Mouse (Mus musculus) heart, embryonic 14.5 days (tissue): Measurements from ENCODE around the gene Rnf220. TPM values are rescaled to one million over a fixed set of nuclear protein-coding genes. Genes with fewer than 3 reads are reported as not detected.
A peak's percentile ranks its signal among the peaks of the same experiment; 100 is the strongest.

ENCODE experiments used
- ATAC-seq: fragments of 200-750 bp; cut with Nextera tagmentation; 2 replicates; pipeline ENCODE4 v1.8.0; 2017; ENCODE audit warnings: low read depth, moderate TSS enrichment; ENCODE audit not compliant: insufficient number of reproducible peaks, insufficient read depth, low FRiP score
- H3K27ac ChIP-seq, 2 experiments: fragments of 200-500 bp in 1 of 2; fragments of 300-500 bp in 1 of 2; sonication (generic) in 1 of 2; replicated peaks in 1 of 2; 2 replicates each; pipeline ENCODE4 v1.5.1; 2012 to 2014; ENCODE audit warnings: low read depth in 2 of 2, low read length in 2 of 2, control low read depth in 1 of 2, mild to moderate bottlenecking in 1 of 2, mixed read lengths in 1 of 2; ENCODE audit not compliant: control insufficient read depth in 1 of 2, insufficient read depth in 1 of 2
- H3K27me3 ChIP-seq: fragments of 300-500 bp; sonication (generic); 2 replicates; pipeline ENCODE4 v1.6.1; 2014; ENCODE audit warnings: mild to moderate bottlenecking, low read length, control low read depth; ENCODE audit not compliant: control insufficient read depth, insufficient read depth
- H3K36me3 ChIP-seq: fragments of 300-500 bp; sonication (generic); 2 replicates; pipeline ENCODE4 v1.6.1; 2014; ENCODE audit warnings: mild to moderate bottlenecking, control low read depth, low read length, mixed read lengths; ENCODE audit not compliant: control insufficient read depth, insufficient read depth
- H3K4me1 ChIP-seq, 2 experiments: fragments of 200-500 bp in 1 of 2; fragments of 300-500 bp in 1 of 2; sonication (generic) in 1 of 2; 2 replicates each; pipeline ENCODE4 v1.6.1; 2012 to 2014; ENCODE audit warnings: low read length in 2 of 2, control low read depth in 1 of 2, mixed read lengths in 1 of 2; ENCODE audit not compliant: control insufficient read depth in 2 of 2, insufficient read depth in 2 of 2
- H3K4me2 ChIP-seq: fragments of 300-500 bp; sonication (generic); 2 replicates; pipeline ENCODE4 v1.6.1; 2014; ENCODE audit warnings: mild to moderate bottlenecking, low read length
- H3K4me3 ChIP-seq, 2 experiments: fragments of 200-500 bp in 1 of 2; fragments of 300-500 bp in 1 of 2; sonication (generic) in 1 of 2; 2 replicates each; pipeline ENCODE4 v1.5.1; 2012 to 2014; ENCODE audit warnings: low read length in 2 of 2, mild to moderate bottlenecking in 2 of 2, control low read depth in 1 of 2, low read depth in 1 of 2, moderate library complexity in 1 of 2; ENCODE audit not compliant: control insufficient read depth in 1 of 2, insufficient read depth in 1 of 2
- H3K9ac ChIP-seq: fragments of 300-500 bp; sonication (generic); 2 replicates; pipeline ENCODE4 v1.6.1; 2014; ENCODE audit warnings: mild to moderate bottlenecking, low read length
- H3K9me3 ChIP-seq: fragments of 300-500 bp; sonication (generic); 2 replicates; pipeline ENCODE4 v1.6.1; 2016; ENCODE audit warnings: low read length, control low read depth; ENCODE audit not compliant: control insufficient read depth
- WGBS: fragments of 180-500 bp; shearing (Covaris S2); extraction: QIAGEN DNeasy Blood & Tissue Kit; methylation state at CpG from one replicate; pipeline ENCODE4 v1.1.7; 2014; 5-methylcytosine and 5-hydroxymethylcytosine counted together
- polyA plus RNA-seq: library from polyadenylated mRNA; unstranded; fragments of >200 nt; fragmentation: Nextera tagmentation; extraction: Ambion mirVana; gene quantifications from 2 replicates; pipeline ENCODE4 v1.2.1, GENCODE M21; 2014

Gene Rnf220
- polyA plus RNA-seq, 1 experiment from 2014 or later, result 36.4 TPM

GRCm38 (mm10) chr4:117321011-117321410 lies 175.8 kb downstream of the Rnf220 start:
- Histone ChIP-seq H3K9ac (no peak overlapping the region), H3K27me3 (peaks cover 52% of the 10 kb centered on the region), H3K9me3 (no peaks in the 10 kb centered on the region), H3K4me2 (no peak overlapping the region), H3K4me1 (peaks cover 0 to 5% of the 10 kb centered on the region in 2 experiments; a peak in 1 of 4 replicates), H3K36me3 (no peaks in the 10 kb centered on the region), H3K4me3 (no peak overlapping the region), H3K27ac (no peak overlapping the region)
- no peak for ATAC-seq
- 46% methylated on average over 5 of the region's 5 CpGs for WGBS

DNA sequence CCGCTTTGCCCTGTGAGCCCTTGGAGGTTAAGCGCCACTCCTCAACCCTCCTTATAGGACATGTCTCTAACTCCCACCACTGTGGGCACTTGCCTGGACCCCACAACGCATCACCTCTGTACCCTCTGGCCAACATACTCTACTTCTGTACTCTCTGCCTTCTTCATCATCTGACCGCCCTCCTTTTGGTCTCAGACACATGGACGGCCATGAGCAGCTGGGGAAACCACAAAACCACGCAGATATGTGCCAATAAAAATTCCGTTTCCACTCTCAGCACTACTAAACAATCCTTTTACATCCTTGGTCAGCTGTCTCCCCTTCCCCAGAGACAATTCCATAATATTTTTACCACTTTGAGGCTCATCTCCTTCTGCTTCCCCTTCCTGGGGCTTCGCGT lies 178.3 kb downstream of the Rnf220 start:
- Histone ChIP-seq H3K27me3 (peaks cover 77% of the 10 kb centered on the region), H3K9me3 (no peaks in the 10 kb centered on the region), H3K36me3 (no peaks in the 10 kb centered on the region), H3K9ac (no peak overlapping the region), H3K4me1 (peaks cover 0 to 5% of the 10 kb centered on the region in 2 experiments; a peak in 1 of 4 replicates), H3K27ac (no peak overlapping the region), H3K4me2 (no peak overlapping the region), H3K4me3 (no peak overlapping the region)
- ATAC-seq, result no peak
- 91% methylated on average over 9 of the region's 9 CpGs for WGBS

DNA sequence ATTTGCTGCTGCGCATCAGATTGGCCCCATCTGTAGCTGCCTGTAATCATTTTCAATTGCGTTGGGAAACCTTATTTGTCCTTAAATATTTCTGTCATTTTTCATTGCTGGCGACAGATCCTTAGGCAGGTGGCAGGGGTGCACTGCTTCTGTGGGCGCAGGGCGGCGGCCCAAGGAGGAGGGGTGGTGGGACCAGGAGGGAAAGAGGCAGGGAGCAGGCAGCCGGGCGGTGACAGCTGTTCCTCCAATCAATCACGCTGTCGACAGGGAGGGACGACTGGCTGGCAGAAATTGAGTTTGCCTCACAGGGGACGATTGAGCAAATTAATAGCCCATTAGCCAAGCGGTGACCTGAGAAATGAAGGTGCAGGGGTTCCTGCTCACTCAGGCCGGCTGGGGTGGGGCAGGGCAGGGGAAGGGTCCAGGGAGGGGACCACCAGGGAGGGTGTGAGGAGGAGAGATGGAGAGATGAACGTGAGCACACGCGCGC lies 179.1 kb downstream of the Rnf220 start:
- Histone ChIP-seq H3K27ac (no peak overlapping the region), H3K36me3 (no peaks in the 10 kb centered on the region), H3K4me1 (peaks cover 4 to 8% of the 10 kb centered on the region in 2 experiments; a peak in 3 of 4 replicates), H3K9me3 (no peaks in the 10 kb centered on the region), H3K27me3 (peaks cover 84% of the 10 kb centered on the region), H3K9ac (no peak overlapping the region), H3K4me2 (no peak overlapping the region), H3K4me3 (no peak overlapping the region)
- no peak for ATAC-seq
- 14% methylated on average over 18 of the region's 18 CpGs for WGBS

DNA sequence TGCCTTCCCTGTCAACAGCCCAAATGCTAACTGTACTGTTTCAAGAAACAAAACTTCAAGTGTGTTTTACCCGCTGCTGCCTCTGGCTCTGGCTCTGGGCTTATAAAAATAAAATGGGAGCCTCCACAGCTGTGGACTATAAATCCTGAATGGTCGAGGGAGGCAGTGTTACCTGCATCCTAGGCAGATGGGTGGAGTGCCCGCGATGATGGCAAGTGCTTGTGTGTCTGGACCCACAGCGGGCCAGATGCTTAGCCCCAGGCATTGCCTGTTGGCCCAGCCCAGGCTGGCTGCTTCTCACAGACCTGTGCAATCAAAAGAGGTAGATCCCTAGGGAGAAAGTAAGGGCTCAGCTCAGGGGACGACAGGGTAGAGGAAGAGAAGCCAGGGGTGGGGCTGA lies 180.1 kb downstream of the Rnf220 start:
- no peak overlapping the region for H3K9ac ChIP-seq
- H3K27ac ChIP-seq, result no peak overlapping the region
- H3K9me3 ChIP-seq, result no peaks in the 10 kb centered on the region
- no peak for ATAC-seq
- H3K4me3 ChIP-seq, result no peak overlapping the region
- peaks cover 11 to 13% of the 10 kb centered on the region in 2 experiments; a peak in 3 of 4 replicates for H3K4me1 ChIP-seq
- H3K4me2 ChIP-seq, result no peak overlapping the region
- 48% methylated on average over 6 of the region's 6 CpGs for WGBS
- H3K27me3 ChIP-seq, result peaks cover 82% of the 10 kb centered on the region
- H3K36me3 ChIP-seq, result no peaks in the 10 kb centered on the region

GRCm38 (mm10) chr4:117314849-117315500 lies 181.9 kb downstream of the Rnf220 start:
- Histone ChIP-seq H3K4me3 (no peak overlapping the region), H3K27me3 (peaks cover 73% of the 10 kb centered on the region), H3K27ac (no peak overlapping the region), H3K9me3 (no peaks in the 10 kb centered on the region), H3K4me2 (no peak overlapping the region), H3K36me3 (no peaks in the 10 kb centered on the region), H3K4me1 (peaks cover 11 to 13% of the 10 kb centered on the region in 2 experiments; a peak in 3 of 4 replicates), H3K9ac (no peak overlapping the region)
- 79% methylated on average over 16 of the region's 16 CpGs for WGBS
- no peak for ATAC-seq

- H3K27me3 ChIP-seq, result peaks cover 57% of the 10 kb centered on the region
- H3K4me3 ChIP-seq, result peak overlapping the region in 1 of 2 experiments; percentile 14; a peak in 2 of 4 replicates
- H3K4me1 ChIP-seq, result peaks cover 11 to 13% of the 10 kb centered on the region in 2 experiments; a peak in 3 of 4 replicates
- no peak overlapping the region for H3K9ac ChIP-seq
- H3K27ac ChIP-seq, result no peak overlapping the region
- no peaks in the 10 kb centered on the region for H3K9me3 ChIP-seq
- 0 out of 2 replicates have a peak, but pooled peaks have one; percentile 13 for ATAC-seq
- no peaks in the 10 kb centered on the region for H3K36me3 ChIP-seq
- WGBS, result 6% methylated on average over 4 of the region's 4 CpGs
- peak overlapping the region; percentile 59 for H3K4me2 ChIP-seq
Measured at GRCm38 (mm10) chr4:117313085-117313424, 183.8 kb downstream of the Rnf220 start.

GRCm38 (mm10) chr4:117312416-117313084 lies 184.3 kb downstream of the Rnf220 start:
- no peak overlapping the region for H3K9ac ChIP-seq
- H3K27ac ChIP-seq, result no peak overlapping the region
- no peaks in the 10 kb centered on the region for H3K9me3 ChIP-seq
- 4% methylated on average over 26 of the region's 26 CpGs for WGBS
- H3K4me3 ChIP-seq, result peak overlapping the region in 1 of 2 experiments; percentile 14; a peak in 2 of 4 replicates
- peaks cover 54% of the 10 kb centered on the region for H3K27me3 ChIP-seq
- peaks cover 8 to 11% of the 10 kb centered on the region in 2 experiments; a peak in 3 of 4 replicates for H3K4me1 ChIP-seq
- H3K4me2 ChIP-seq, result peak overlapping the region; percentile 59
- ATAC-seq, result 0 out of 2 replicates have a peak, but pooled peaks have one; percentile 27
- no peaks in the 10 kb centered on the region for H3K36me3 ChIP-seq
